Mouse (Mus musculus) erythroid progenitor cell, adult 5-6 weeks (primary cell): ENCODE data around the gene Gm20388. TPM values are rescaled to one million over a fixed set of nuclear protein-coding genes. Genes with fewer than 3 reads are reported as not detected.
A peak's percentile ranks its signal among the peaks of the same experiment; 100 is the strongest.

Experiments used
- ATAC-seq: replicated peaks from 2 replicates; pipeline ENCODE4 v1.8.0; 2016; ENCODE audit warnings: moderate number of reproducible peaks, mild to moderate bottlenecking, moderate TSS enrichment, inconsistent platforms; ENCODE audit not compliant: poor library complexity, low FRiP score, severe bottlenecking
- total RNA-seq, 2 experiments: library from RNA; stranded (forward) in 1 of 2; stranded (reverse) in 1 of 2; fragments of 150-400 nt in 1 of 2; fragments of 186-747, 209-891 nt in 1 of 2; gene quantifications; 2 replicates each; pipeline versions ENCODE4 v1.2.3 to v1.2.4; 2015 to 2017; ENCODE audit warnings: low replicate concordance in 2 of 2

The Gm20388 gene
- total RNA-seq, 2 experiments from 2014 or later: 4.2 TPM; not detected in 1

- no peak for ATAC-seq
Observed at GRCm38 (mm10) chr8:122784756-122785155, 2874.1 kb downstream of the Gm20388 start.

- no peak for ATAC-seq
Observed at GRCm38 (mm10) chr8:122789796-122790195, 2879.2 kb downstream of the Gm20388 start.

DNA sequence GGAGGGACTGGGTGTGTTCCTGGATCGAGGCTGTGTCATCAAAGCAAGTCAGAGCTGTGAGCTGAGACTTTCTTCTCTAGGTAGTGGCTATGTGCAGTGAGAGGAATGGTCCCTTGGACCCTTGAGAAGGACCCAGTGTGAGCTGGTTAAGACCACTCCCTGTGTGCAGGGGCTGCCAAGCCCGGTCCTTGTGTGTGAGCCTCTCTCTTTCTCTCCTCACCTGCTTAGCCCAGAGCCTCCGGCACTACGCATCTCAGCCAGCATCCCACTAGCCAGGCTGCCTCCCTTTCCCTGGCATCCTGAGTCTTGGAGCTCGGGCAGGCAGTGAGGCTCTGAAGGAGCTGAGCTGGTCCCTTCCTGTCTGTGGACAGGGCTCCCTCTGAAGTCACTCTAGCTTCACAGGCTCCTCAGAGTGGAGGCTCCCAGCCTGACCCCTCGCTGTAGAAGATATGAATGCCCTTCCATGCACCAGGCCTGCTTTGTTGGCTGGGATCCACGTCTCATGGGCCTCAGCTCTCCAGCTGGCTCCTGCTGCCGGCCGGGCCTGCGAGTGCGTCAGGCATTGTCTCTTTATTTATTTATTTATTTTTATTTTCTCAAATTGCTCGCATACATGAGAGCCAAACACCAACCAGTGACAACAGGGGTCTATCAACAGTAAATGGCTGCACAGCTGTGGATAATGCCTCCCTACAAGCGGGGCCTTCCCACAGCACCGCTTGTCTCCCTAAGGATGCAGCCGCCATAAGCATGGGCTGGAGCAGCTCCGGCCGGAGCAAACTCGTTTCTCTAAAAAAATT, 2882.9 kb downstream of the Gm20388 start:
- no peak for ATAC-seq

DNA sequence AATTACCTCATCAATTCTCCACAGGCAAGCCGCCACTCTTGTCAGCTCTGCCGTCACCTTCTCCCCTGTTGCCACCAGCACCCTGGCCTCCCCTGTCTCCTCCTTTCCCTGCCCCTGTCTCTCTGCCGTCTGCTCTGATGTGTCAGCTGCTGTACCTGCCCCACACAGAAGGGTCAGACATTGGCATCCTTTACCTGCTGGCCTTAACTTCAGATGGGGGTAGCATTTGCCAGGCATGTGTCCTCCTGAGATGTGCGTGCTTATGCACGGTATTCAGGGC, 2883.5 kb downstream of the Gm20388 start:
- ATAC-seq: no peak

GRCm38 (mm10) chr8:122803906-122804761, 2893.5 kb downstream of the Gm20388 start:
- ATAC-seq: no peak

- no peak for ATAC-seq
Observed at GRCm38 (mm10) chr8:122805349-122805748, 2894.7 kb downstream of the Gm20388 start.

- ATAC-seq: no peak
Observed at GRCm38 (mm10) chr8:122806956-122807538, 2896.4 kb downstream of the Gm20388 start.

GRCm38 (mm10) chr8:122807907-122808306, 2897.3 kb downstream of the Gm20388 start:
- no peak for ATAC-seq

DNA sequence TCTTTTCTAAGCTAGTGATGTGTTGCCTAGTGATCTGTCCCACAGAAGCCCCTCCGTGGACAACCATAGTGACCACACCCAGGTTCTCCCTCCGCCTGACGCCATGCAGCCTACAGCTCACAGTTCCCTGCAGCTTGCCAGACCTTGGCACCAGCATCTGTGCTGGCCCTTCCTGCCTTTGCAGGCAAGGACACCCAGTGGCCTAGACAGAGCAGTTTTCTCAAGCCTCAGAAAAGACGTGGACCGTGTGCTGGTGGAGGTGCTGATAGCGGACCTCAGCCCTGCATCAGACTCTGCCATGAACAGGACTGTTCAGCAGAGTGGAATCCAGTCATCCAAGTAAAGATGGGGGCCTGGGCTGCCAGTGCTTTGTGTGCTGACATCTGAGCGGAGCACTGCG, 2899.7 kb downstream of the Gm20388 start:
- ATAC-seq: no peak

- no peak for ATAC-seq
Observed at GRCm38 (mm10) chr8:122811870-122812494, 2901.3 kb downstream of the Gm20388 start.

GRCm38 (mm10) chr8:122812610-122813250, 2902.1 kb downstream of the Gm20388 start:
- 0 out of 2 replicates have a peak, but pooled peaks have one; percentile 21 for ATAC-seq

GRCm38 (mm10) chr8:122814608-122815007, 2904.0 kb downstream of the Gm20388 start:
- ATAC-seq: no peak

DNA sequence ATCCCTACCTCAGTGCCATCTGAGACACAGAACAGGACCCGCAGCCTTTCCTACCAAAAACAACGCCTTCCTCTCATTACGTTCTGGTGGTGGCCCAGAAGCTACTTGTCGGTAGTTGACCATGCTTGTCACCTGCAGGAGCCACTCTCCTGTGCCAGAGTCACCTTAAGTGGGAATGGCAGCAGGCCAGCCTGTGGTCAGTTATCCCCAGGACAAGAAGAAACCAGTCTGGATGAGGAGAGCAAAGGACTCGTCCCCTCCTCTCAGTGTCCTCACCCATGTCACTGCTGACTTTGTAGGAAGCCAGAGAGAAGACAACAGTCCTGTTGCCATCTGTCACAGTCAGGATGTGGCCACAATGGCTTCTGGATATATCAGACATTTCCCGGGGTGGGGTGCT, 2906.3 kb downstream of the Gm20388 start:
- no peak for ATAC-seq

DNA sequence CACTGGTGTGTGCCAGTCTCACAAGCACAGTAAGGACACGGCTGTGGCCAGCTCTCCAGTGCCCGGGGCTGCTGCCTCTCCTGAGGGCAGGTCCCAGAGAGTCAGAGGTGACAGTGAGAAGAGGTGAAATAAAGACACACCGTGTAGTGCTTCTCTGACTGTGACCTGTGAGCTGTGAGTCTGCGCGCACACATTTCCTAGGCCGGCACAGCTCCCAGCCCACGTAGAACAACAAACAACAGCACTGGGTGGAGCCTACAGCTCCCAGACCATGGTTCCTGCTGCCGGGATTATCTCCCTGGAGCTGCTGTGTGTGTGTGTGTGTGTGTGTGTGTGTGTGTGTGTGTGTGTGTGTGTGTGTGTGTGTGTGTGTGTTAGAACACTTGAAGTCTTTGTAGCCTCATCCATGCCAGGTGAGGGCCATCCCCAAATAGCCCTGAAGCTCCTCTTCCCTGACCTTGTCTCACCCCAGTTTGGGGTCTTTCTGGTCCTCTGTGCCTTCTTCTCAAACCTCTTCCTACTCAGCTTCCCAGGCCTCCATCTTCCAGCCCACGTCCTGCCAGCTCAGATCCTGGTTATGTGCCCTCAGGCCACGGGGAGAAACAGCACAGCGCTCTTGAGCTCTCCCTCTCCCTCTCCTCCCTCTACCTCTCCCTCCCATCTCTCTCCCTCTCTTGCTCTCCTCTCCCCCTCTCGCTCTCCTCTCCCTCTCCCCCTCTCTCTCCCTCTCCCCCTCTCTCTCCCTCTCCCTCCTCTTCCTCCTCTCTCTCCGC, 2907.3 kb downstream of the Gm20388 start:
- no peak for ATAC-seq

DNA sequence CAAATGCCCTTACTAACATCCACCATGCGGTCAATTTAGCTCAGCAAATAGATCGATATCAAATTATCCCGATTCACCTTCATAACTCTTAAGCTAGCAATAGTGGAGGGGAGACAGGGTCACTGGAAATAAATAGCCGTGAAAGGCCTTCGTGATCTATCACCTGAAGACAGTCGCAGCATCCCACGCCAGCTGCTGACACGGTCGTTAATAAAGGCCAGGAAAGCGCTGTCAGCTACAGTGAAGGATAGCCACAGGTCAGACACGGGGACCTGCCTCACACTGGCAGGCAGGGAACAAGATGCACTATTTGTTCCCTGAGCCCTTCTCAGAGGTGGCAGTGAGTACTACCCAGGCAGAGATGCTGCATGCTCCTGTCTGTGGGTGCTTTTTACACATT, 2909.1 kb downstream of the Gm20388 start:
- no peak for ATAC-seq

- no peak for ATAC-seq
Observed at GRCm38 (mm10) chr8:122824571-122824970, 2913.9 kb downstream of the Gm20388 start.

GRCm38 (mm10) chr8:122824986-122825385, 2914.3 kb downstream of the Gm20388 start:
- no peak for ATAC-seq

- ATAC-seq: no peak
Observed at GRCm38 (mm10) chr8:122825408-122825807, 2914.8 kb downstream of the Gm20388 start.

GRCm38 (mm10) chr8:122829396-122829795, 2918.8 kb downstream of the Gm20388 start:
- no peak for ATAC-seq
